Mouse (Mus musculus): ENCODE data around the gene Fam136a.

GRCm38 (mm10) chr6:86402681-86403607 lies 37.5 kb downstream of the Fam136a start:
- TF ChIP-seq CTCF (conservative IDR thresholded peaks at IDR 0.05; ENCODE audit: low read length) (no peak), POU5F1 (IDR thresholded peaks at IDR 0.05; ENCODE audit: borderline replicate concordance, low read length) (no peak), NANOG (IDR thresholded peaks at IDR 0.05; ENCODE audit: borderline replicate concordance, low read length) (no peak)

Data from E14TG2a.4 (cell line).